Mouse (Mus musculus) neural tube, embryonic 14.5 days (tissue): ENCODE data around the gene Tent5b. TPM values are rescaled to one million over a fixed set of nuclear protein-coding genes. Genes with fewer than 3 reads are reported as not detected.

Experiments
- ATAC-seq: fragments of 200-750 bp; cut with Nextera tagmentation; 2 replicates; pipeline ENCODE4 v1.8.0; 2017; ENCODE audit warnings: low read depth, mild to moderate bottlenecking, moderate TSS enrichment, moderate library complexity
- H3K27ac ChIP-seq: fragments of 300-500 bp; sonication (generic); 2 replicates; pipeline ENCODE4 v1.5.1; 2014; ENCODE audit warnings: low read depth, mild to moderate bottlenecking, control low read depth, low read length, moderate library complexity, mixed read lengths
- H3K27me3 ChIP-seq: fragments of 300-500 bp; sonication (generic); 2 replicates; pipeline ENCODE4 v1.6.1; 2014; ENCODE audit warnings: low read length; ENCODE audit not compliant: control insufficient read depth, insufficient read depth
- H3K36me3 ChIP-seq: fragments of 300-500 bp; sonication (generic); 2 replicates; pipeline ENCODE4 v1.6.1; 2014; ENCODE audit warnings: low read length, mixed read lengths; ENCODE audit not compliant: control insufficient read depth, insufficient read depth
- H3K4me1 ChIP-seq: fragments of 300-500 bp; sonication (generic); 2 replicates; pipeline ENCODE4 v1.6.1; 2014; ENCODE audit warnings: low read length; ENCODE audit not compliant: control insufficient read depth, insufficient read depth
- H3K4me2 ChIP-seq: fragments of 300-500 bp; sonication (generic); 2 replicates; pipeline ENCODE4 v1.6.1; 2014; ENCODE audit warnings: mild to moderate bottlenecking, low read depth, low read length, control low read depth
- H3K4me3 ChIP-seq: fragments of 300-500 bp; sonication (generic); 2 replicates; pipeline ENCODE4 v1.5.1; 2014; ENCODE audit warnings: low read depth, low read length, control low read depth, mixed read lengths
- H3K9ac ChIP-seq: fragments of 300-500 bp; sonication (generic); replicated peaks from 2 replicates; pipeline ENCODE4 v1.6.1; 2014; ENCODE audit warnings: low read depth, mild to moderate bottlenecking, control low read depth, low read length, mixed read lengths
- H3K9me3 ChIP-seq: fragments of 300-500 bp; sonication (generic); 2 replicates; pipeline ENCODE4 v1.6.1; 2016; ENCODE audit warnings: low read length; ENCODE audit not compliant: control insufficient read depth
- WGBS: fragments of 180-500 bp; shearing (Covaris S2); extraction: QIAGEN DNeasy Blood & Tissue Kit; methylation state at CpG from one replicate; pipeline ENCODE4 v1.1.7; 2014; 5-methylcytosine and 5-hydroxymethylcytosine counted together
- polyA plus RNA-seq: library from polyadenylated mRNA; unstranded; fragments of >200 nt; fragmentation: Nextera tagmentation; extraction: Ambion mirVana; gene quantifications from 2 replicates; pipeline ENCODE4 v1.2.1, GENCODE M21; 2014

Gene Tent5b
- polyA plus RNA-seq, 1 experiment from 2014 or later: not detected

GRCm38 (mm10) chr4:133521502-133521901, 41.6 kb downstream of the Tent5b start:
- Histone ChIP-seq H3K36me3 (no peaks in the 10 kb centered on the region), H3K27me3 (peaks cover 36% of the 10 kb centered on the region), H3K9me3 (no peaks in the 10 kb centered on the region), H3K9ac (no peak overlapping the region), H3K4me2 (no peak overlapping the region), H3K27ac (no peak overlapping the region), H3K4me1 (no peaks in the 10 kb centered on the region), H3K4me3 (no peak overlapping the region)
- no peak for ATAC-seq
- 68% methylated on average over 2 of the region's 2 CpGs for WGBS

- H3K4me3 ChIP-seq: no peak overlapping the region
- H3K27me3 ChIP-seq: no peaks in the 10 kb centered on the region
- no peak overlapping the region for H3K4me2 ChIP-seq
- no peaks in the 10 kb centered on the region for H3K9me3 ChIP-seq
- H3K36me3 ChIP-seq: peaks cover 19% of the 10 kb centered on the region
- ATAC-seq: no peak
- no peaks in the 10 kb centered on the region for H3K4me1 ChIP-seq
- WGBS: 75% methylated on average over 16 of the region's 16 CpGs
- H3K27ac ChIP-seq: no peak overlapping the region
- no peak overlapping the region for H3K9ac ChIP-seq
These were observed 47.9 kb downstream of the Tent5b start for GRCm38 (mm10) chr4:133527788-133528187.

- no peak for ATAC-seq
- H3K36me3 ChIP-seq: peaks cover 46% of the 10 kb centered on the region
- no peaks in the 10 kb centered on the region for H3K4me1 ChIP-seq
These were observed 52.8 kb downstream of the Tent5b start for GRCm38 (mm10) chr4:133532777-133533176.

GRCm38 (mm10) chr4:133536081-133536480, 56.1 kb downstream of the Tent5b start:
- Histone ChIP-seq H3K4me3 (no peak overlapping the region), H3K9me3 (no peaks in the 10 kb centered on the region), H3K36me3 (peaks cover 59% of the 10 kb centered on the region), H3K4me1 (no peaks in the 10 kb centered on the region), H3K27ac (no peak overlapping the region), H3K9ac (no peak overlapping the region), H3K27me3 (no peaks in the 10 kb centered on the region), H3K4me2 (no peak overlapping the region)
- no peak for ATAC-seq
- 85% methylated on average over 3 of the region's 3 CpGs for WGBS

More at GRCm38 (mm10) chr4:133532777-133533176, 52.8 kb downstream of the Tent5b start:
- no peak overlapping the region for H3K27ac ChIP-seq
- no peak overlapping the region for H3K9ac ChIP-seq
- no peak overlapping the region for H3K4me3 ChIP-seq
- H3K27me3 ChIP-seq: no peaks in the 10 kb centered on the region
- H3K9me3 ChIP-seq: no peaks in the 10 kb centered on the region
- 96% methylated on average over 3 of the region's 3 CpGs for WGBS
- no peak overlapping the region for H3K4me2 ChIP-seq

- Histone ChIP-seq H3K4me2 (no peak overlapping the region), H3K27ac (no peak overlapping the region), H3K4me3 (no peak overlapping the region), H3K27me3 (no peaks in the 10 kb centered on the region), H3K36me3 (peaks cover 57% of the 10 kb centered on the region), H3K9ac (no peak overlapping the region), H3K4me1 (no peaks in the 10 kb centered on the region), H3K9me3 (no peaks in the 10 kb centered on the region)
- no peak for ATAC-seq
- WGBS: 93% methylated on average over 5 of the region's 5 CpGs
These were observed 56.7 kb downstream of the Tent5b start for GRCm38 (mm10) chr4:133536652-133537051.

Other genes starting within 250 kb of the Tent5b start
- gene Map3k6, start 239.3 kb upstream of the Tent5b start, polyA plus RNA-seq: 2.6 and 2.9 TPM in 2 replicates
- gene Sytl1, start 217.0 kb upstream of the Tent5b start, polyA plus RNA-seq: 0.12 and 0.21 TPM in 2 replicates
- 114 and 118 TPM in 2 replicates for gene Tmem222, start 202.3 kb upstream of the Tent5b start, polyA plus RNA-seq
- 22.3 and 24.5 TPM in 2 replicates for gene Wdtc1, start 126.7 kb upstream of the Tent5b start, polyA plus RNA-seq
- 8.0 and 9.7 TPM in 2 replicates for gene Slc9a1, start 110.4 kb upstream of the Tent5b start, polyA plus RNA-seq
- 9.5 and 11.2 TPM in 2 replicates for gene Trnp1, start 18.4 kb downstream of the Tent5b start, polyA plus RNA-seq
- gene Kdf1, start 38.8 kb downstream of the Tent5b start, polyA plus RNA-seq: 0.20 and 0.58 TPM in 2 replicates
- 180 and 192 TPM in 2 replicates for gene Nudc, start 65.9 kb downstream of the Tent5b start, polyA plus RNA-seq
- not detected in 2 replicates for gene Nr0b2, start 73.2 kb downstream of the Tent5b start, polyA plus RNA-seq
- 6.4 and 6.7 TPM in 2 replicates for gene Gpatch3, start 94.6 kb downstream of the Tent5b start, polyA plus RNA-seq
- 17.0 and 18.8 TPM in 2 replicates for gene Gpn2, start 104.2 kb downstream of the Tent5b start, polyA plus RNA-seq
- 1.4 TPM in 2 replicates for gene Sfn, start 122.0 kb downstream of the Tent5b start, polyA plus RNA-seq
- gene Zdhhc18, start 170.0 kb downstream of the Tent5b start, polyA plus RNA-seq: 4.3 and 6.1 TPM in 2 replicates
- gene Pigv, start 192.5 kb downstream of the Tent5b start, polyA plus RNA-seq: 10.9 and 13.0 TPM in 2 replicates